Mouse (Mus musculus): ENCODE data around the gene Lsm2. TPM values are rescaled to one million over a fixed set of nuclear protein-coding genes. Genes with fewer than 3 reads are reported as not detected.

Lsm2 gene
- polyA plus RNA-seq, 1 experiment from 2014 or later = 97.8 TPM

DNA sequence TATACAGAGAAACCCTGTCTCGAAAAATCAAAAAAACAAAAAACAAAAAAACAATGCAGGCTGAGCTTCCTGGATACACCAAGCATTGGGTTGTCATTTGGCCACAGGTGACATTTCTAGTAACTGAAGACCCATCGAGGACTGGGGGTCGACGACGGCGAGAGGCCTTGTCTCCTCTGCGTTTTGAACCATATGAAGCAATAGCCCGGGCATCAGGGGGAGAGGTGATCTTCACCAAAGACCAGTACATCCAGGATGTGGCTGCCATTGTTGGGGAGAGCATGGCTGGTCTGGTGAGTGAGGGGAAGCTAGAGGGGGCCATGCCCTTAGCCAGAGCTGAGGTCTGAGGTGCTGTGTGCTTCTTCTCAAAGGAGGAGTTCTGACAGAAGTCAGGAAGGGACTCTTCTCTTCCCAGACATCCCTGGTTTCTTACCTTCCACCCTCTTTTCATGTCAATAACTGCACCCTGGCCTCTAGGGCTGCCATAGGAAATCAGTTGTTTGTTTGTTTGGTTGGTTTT is 40.9 kb downstream of the Lsm2 start:
- no peak for DNase-seq (ENCODE audit: low spot score)
- Histone ChIP-seq H3K27me3 (ENCODE audit: control insufficient read depth, insufficient read depth, low read length) (no peaks in the 10 kb centered on the region), H3K27ac (no peak overlapping the region), H3K4me3 (replicated peaks; ENCODE audit: low read length) (no peak overlapping the region), H3K4me1 (replicated peaks; ENCODE audit: control insufficient read depth, insufficient read depth, low read length) (peaks cover 2% of the 10 kb centered on the region; the same call in 1 of the 2 replicates), H3K9ac (no peak overlapping the region), H3K4me2 (replicated peaks) (no peak overlapping the region), H3K36me3 (replicated peaks; ENCODE audit: control insufficient read depth, insufficient read depth) (no peaks in the 10 kb centered on the region), H3K9me3 (ENCODE audit: control insufficient read depth, low read length) (no peaks in the 10 kb centered on the region)
- WGBS = 93% methylated on average over 8 of the region's 8 CpGs
- no peak for ATAC-seq (ENCODE audit: low FRiP score)

DNA sequence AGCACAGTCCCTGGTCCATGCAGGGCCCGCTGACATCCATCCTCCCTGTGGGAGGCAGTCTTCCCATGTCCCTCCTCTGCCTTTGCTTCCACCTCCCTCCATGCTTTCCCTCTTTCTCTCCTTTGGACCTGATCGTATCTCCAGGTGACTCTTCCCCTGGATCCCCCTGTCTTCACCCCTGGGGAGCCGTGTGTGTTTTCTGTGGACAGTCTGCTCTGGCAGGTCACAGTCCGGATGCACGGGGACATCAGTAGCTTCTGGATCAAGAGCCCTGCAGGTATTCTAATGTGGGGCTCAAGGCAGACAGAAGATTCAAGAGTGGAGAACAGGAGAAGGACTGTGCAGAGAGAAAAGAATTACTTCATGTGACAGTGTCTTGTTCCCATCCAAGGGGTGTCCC is 41.6 kb downstream of the Lsm2 start:
- H3K9ac ChIP-seq = no peak overlapping the region
- WGBS = 81% methylated on average over 5 of the region's 5 CpGs
- no peak for ATAC-seq (ENCODE audit: low FRiP score)

DNA sequence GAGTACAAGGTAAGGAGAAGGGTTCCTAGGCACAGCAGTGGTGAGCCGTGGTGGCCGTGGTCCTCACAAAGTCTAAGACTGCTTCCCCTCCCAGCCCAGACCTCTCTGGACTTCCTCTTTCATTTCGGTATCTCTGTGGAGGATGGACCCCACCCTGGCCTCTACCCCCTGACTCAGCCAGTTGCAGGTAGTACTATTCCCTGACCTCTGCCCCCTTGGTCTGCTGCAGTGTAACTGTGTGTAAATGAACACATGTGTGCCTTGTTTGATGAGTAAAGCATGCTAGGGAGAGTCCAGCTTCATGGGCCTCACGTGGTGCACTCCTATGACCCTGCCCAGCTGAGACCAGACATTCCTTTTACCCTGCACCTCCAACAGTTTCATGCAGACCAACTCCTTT is 42.1 kb downstream of the Lsm2 start:
- H3K4me1 ChIP-seq (replicated peaks; ENCODE audit: control insufficient read depth, insufficient read depth, low read length) = peaks cover 4% of the 10 kb centered on the region; the same call in 1 of the 2 replicates
- no peaks in the 10 kb centered on the region for H3K27me3 ChIP-seq (ENCODE audit: control insufficient read depth, insufficient read depth, low read length)
- 83% methylated on average over 4 of the region's 4 CpGs for WGBS
- H3K27ac ChIP-seq = no peak overlapping the region
- H3K9me3 ChIP-seq (ENCODE audit: control insufficient read depth, low read length) = no peaks in the 10 kb centered on the region
- DNase-seq (ENCODE audit: low spot score) = no peak
- no peak overlapping the region for H3K4me3 ChIP-seq (replicated peaks; ENCODE audit: low read length)
- no peak overlapping the region for H3K4me2 ChIP-seq (replicated peaks)
- no peak overlapping the region for H3K9ac ChIP-seq
- no peak for ATAC-seq (ENCODE audit: low FRiP score)
- H3K36me3 ChIP-seq (replicated peaks; ENCODE audit: control insufficient read depth, insufficient read depth) = no peaks in the 10 kb centered on the region

More for the DNA sequence above, 41.6 kb downstream of the Lsm2 start:
- DNase-seq (ENCODE audit: low spot score) = no peak
- peaks cover 4% of the 10 kb centered on the region; the same call in 1 of the 2 replicates for H3K4me1 ChIP-seq (replicated peaks; ENCODE audit: control insufficient read depth, insufficient read depth, low read length)
- H3K4me3 ChIP-seq (replicated peaks; ENCODE audit: low read length) = no peak overlapping the region
- H3K9me3 ChIP-seq (ENCODE audit: control insufficient read depth, low read length) = no peaks in the 10 kb centered on the region
- H3K27me3 ChIP-seq (ENCODE audit: control insufficient read depth, insufficient read depth, low read length) = no peaks in the 10 kb centered on the region
- H3K4me2 ChIP-seq (replicated peaks) = no peak overlapping the region
- H3K36me3 ChIP-seq (replicated peaks; ENCODE audit: control insufficient read depth, insufficient read depth) = no peaks in the 10 kb centered on the region
- H3K27ac ChIP-seq = no peak overlapping the region

DNA sequence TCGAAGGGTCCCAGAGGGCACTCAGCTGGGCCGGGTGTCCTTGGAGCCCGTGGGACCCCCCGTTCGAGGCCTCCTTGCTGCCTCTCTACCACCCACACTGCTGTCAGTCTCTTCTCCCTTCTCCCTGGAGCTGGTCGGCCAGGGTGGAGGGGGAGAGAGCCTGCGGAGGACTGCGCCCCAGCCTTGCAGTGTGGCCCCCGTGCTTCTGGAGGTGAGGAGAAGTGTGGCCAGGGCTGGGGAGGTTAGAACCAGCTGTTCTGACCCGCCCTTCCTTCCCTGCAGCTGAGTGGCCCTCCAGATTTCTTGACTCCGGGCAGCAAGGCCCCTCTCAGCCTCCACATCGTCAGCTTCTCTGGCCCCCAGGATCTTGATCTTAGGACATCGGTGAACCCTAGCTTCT is 42.6 kb downstream of the Lsm2 start:
- H3K36me3 ChIP-seq (replicated peaks; ENCODE audit: control insufficient read depth, insufficient read depth) = no peaks in the 10 kb centered on the region
- no peaks in the 10 kb centered on the region for H3K27me3 ChIP-seq (ENCODE audit: control insufficient read depth, insufficient read depth, low read length)
- no peak overlapping the region for H3K4me2 ChIP-seq (replicated peaks)
- 82% methylated on average over 12 of the region's 13 CpGs for WGBS
- no peak for DNase-seq (ENCODE audit: low spot score)
- ATAC-seq (ENCODE audit: low FRiP score) = no peak
- no peak overlapping the region for H3K27ac ChIP-seq
- H3K9me3 ChIP-seq (ENCODE audit: control insufficient read depth, low read length) = no peaks in the 10 kb centered on the region
- H3K4me3 ChIP-seq (replicated peaks; ENCODE audit: low read length) = no peak overlapping the region
- peaks cover 4% of the 10 kb centered on the region; the same call in 1 of the 2 replicates for H3K4me1 ChIP-seq (replicated peaks; ENCODE audit: control insufficient read depth, insufficient read depth, low read length)
- no peak overlapping the region for H3K9ac ChIP-seq

DNA sequence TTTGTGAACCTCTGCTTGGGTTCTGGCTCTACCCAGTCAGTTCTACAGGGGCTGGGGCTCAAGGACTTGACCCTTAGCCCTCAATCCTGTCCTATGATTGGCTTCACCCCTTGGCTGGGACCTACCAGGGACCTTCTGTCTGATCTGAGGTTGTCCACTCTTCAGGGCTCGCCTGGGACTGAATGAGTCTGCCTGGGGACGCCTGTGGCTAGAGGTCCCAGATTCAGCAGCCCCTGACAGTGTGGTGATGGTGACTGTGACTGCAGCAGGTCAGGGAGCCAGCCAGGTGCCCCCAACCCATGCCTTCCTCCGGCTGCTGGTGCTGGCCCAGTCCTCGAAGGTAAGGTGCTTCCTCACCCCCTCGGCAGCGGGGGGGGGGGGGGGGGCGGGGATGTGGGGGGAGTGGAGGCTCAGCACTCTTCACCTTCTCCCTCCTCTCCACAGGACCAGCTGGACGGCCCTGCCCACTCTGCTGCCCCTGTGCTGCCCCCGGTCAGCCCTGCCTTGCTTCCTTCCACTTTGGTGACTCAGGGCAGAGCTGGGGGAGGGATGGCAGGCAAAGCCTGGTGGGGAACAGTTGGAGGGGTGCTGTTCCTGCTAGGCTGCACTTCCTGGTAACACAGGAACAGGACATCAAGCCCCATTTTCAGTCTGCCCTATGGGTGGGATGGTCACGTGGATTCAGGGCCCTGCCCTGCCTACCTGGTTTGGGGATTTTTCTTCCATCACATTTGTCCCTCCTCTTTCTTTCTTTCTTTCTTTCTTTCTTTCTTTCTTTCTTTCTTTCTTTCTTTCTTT is 43.2 kb downstream of the Lsm2 start:
- Histone ChIP-seq H3K4me2 (replicated peaks) (no peak overlapping the region), H3K9ac (no peak overlapping the region), H3K27ac (no peak overlapping the region), H3K4me3 (replicated peaks; ENCODE audit: low read length) (no peak overlapping the region), H3K4me1 (replicated peaks; ENCODE audit: control insufficient read depth, insufficient read depth, low read length) (peaks cover 6% of the 10 kb centered on the region), H3K27me3 (ENCODE audit: control insufficient read depth, insufficient read depth, low read length) (no peaks in the 10 kb centered on the region), H3K36me3 (replicated peaks; ENCODE audit: control insufficient read depth, insufficient read depth) (no peaks in the 10 kb centered on the region), H3K9me3 (ENCODE audit: control insufficient read depth, low read length) (no peaks in the 10 kb centered on the region)
- 69% methylated on average over 7 of the region's 10 CpGs for WGBS
- ATAC-seq (ENCODE audit: low FRiP score) = no peak
- no peak for DNase-seq (ENCODE audit: low spot score)

DNA sequence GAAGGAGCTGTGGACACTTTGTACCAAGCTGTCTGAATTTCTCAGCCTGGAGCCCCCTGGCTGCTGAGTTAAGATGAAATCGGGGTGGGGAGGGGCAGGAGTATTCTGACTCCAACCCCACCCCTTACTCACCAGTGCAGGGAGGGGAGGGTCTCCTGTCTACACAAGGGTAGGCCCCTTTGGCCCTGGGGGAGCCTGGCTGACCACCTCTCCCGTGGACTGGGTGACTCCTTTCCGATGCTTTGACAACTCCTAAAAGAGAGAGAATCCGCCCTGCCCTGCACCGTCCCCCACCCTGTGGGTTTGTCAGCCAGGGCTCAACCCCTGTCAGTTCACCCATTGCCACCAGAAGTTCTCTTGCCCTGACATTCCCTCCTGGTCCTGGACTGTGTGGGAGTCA is 44.5 kb downstream of the Lsm2 start:
- Histone ChIP-seq H3K9me3 (ENCODE audit: control insufficient read depth, low read length) (no peaks in the 10 kb centered on the region), H3K4me3 (replicated peaks; ENCODE audit: low read length) (no peak overlapping the region), H3K36me3 (replicated peaks; ENCODE audit: control insufficient read depth, insufficient read depth) (no peaks in the 10 kb centered on the region), H3K9ac (no peak overlapping the region), H3K27ac (no peak overlapping the region), H3K4me2 (replicated peaks) (no peak overlapping the region), H3K4me1 (replicated peaks; ENCODE audit: control insufficient read depth, insufficient read depth, low read length) (peaks cover 7% of the 10 kb centered on the region), H3K27me3 (ENCODE audit: control insufficient read depth, insufficient read depth, low read length) (no peaks in the 10 kb centered on the region)
- 75% methylated on average over 5 of the region's 5 CpGs for WGBS
- no peak for ATAC-seq (ENCODE audit: low FRiP score)
- DNase-seq (ENCODE audit: low spot score) = no peak

DNA sequence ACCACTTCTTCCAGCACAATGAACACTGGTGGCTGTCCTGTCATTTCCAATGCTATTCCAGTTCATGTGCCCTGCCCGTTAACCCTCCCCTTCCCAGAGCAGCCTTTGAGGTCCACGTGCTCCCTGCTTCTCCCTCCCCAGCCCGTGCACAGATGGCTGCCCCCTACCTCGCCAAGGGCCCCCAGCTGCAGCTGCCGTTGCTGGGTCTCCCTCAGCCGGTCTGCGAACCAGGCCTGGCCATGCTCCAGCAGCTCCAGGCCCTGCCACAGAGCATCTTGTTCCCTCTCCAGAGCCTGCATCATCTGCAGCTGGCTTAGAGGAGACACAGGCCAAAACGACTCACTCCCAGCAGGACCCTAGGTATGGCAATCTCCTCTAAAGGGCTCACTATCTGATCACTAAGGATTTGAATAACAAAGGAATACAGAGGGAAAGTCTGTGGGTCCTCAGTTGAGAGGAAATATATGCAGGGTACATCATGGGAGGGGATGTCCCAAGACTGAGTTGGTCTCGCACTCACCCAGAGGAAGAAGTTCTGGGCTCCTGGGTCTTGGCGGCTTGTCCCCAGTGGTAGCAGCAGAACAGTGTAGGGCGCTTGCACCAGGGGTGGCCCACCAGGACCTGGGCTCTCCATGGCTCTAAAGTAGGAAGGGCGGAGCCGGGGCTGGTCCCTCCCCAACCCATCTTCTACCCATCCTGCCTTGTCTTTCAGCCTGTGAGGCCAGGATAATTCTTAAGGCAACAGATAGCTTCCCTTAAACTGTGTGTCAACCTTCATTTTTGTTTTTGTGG is 45.8 kb downstream of the Lsm2 start, which contains the start of gene Sapcd1:
Gene Sapcd1 (minus strand): TSS at position 740 of the 792 bp plus-strand sequence.
- peaks cover 7% of the 10 kb centered on the region for H3K4me1 ChIP-seq (replicated peaks; ENCODE audit: control insufficient read depth, insufficient read depth, low read length)
- no peaks in the 10 kb centered on the region for H3K36me3 ChIP-seq (replicated peaks; ENCODE audit: control insufficient read depth, insufficient read depth)
- H3K4me2 ChIP-seq (replicated peaks) = 0 out of 2 replicates have a peak within 1 kb of the TSS, but pooled peaks have one; percentile 2
- peak; percentile 51; the same call in 1 of the 2 replicates for ATAC-seq (ENCODE audit: low FRiP score)
- no peak within 1 kb of the TSS for H3K9ac ChIP-seq
- H3K9me3 ChIP-seq (ENCODE audit: control insufficient read depth, low read length) = no peaks in the 10 kb centered on the region
- 24% methylated on average over 13 of the region's 13 CpGs for WGBS
- peak within 1 kb of the TSS; percentile 54 for H3K27ac ChIP-seq
- no peaks in the 10 kb centered on the region for H3K27me3 ChIP-seq (ENCODE audit: control insufficient read depth, insufficient read depth, low read length)
- peak; percentile 35 for DNase-seq (ENCODE audit: low spot score)
- H3K4me3 ChIP-seq (replicated peaks; ENCODE audit: low read length) = no peak within 1 kb of the TSS

DNA sequence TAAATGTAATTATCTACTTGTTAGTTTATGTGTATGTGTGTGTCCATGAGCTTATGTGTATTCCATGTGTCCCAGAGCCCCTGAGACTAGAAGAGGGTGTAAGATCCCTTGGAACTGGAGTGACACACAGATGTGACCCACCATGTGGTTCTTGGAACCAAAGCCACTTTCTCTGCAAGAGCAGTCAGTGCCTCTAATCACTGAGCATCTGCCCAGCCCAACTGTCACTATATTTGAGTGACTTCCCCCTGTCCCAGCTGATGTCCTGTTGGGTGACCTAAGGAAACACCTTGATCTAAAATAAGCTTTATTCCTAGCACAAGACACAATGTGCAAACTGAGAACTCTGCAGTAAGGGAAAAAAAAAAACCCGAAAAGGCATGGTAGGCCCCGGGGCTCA is 46.7 kb downstream of the Lsm2 start:
- Histone ChIP-seq H3K9me3 (ENCODE audit: control insufficient read depth, low read length) (no peaks in the 10 kb centered on the region), H3K4me1 (replicated peaks; ENCODE audit: control insufficient read depth, insufficient read depth, low read length) (peaks cover 7% of the 10 kb centered on the region), H3K27ac (peak overlapping the region; percentile 26; the same call in 1 of the 2 replicates), H3K9ac (no peak overlapping the region), H3K4me2 (replicated peaks) (no peak overlapping the region), H3K4me3 (replicated peaks; ENCODE audit: low read length) (no peak overlapping the region), H3K27me3 (ENCODE audit: control insufficient read depth, insufficient read depth, low read length) (no peaks in the 10 kb centered on the region), H3K36me3 (replicated peaks; ENCODE audit: control insufficient read depth, insufficient read depth) (no peaks in the 10 kb centered on the region)
- DNase-seq (ENCODE audit: low spot score) (no peak), ATAC-seq (ENCODE audit: low FRiP score) (no peak)
- 90% methylated on average over 2 of the region's 2 CpGs for WGBS
